Mouse (Mus musculus): ENCODE data around the gene Ciao2a.

DNA sequence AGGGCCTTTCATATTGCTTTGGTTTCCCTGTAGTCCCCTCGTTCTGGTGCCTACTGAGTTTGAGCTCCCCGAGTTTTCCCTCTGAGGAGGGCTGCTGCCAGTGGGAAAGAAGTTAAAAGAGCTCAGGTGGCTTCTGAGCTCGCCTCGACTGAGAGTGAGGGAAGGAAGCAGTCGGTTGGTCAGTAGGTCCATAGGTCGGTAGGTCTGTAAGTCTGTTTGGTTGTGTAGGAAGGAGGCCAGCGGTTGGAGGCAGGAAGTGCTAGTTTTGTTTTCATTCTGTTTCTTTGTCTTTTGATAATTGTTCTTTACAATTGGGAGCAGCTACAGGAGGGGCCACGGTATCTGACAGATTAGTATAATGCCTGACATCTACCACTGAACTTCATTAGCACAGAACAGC lies 16.3 kb upstream of the Ciao2a start:
- no peak for TF ChIP-seq EP300 (IDR thresholded peaks at IDR 0.05)
- no peak for TF ChIP-seq CTCF (IDR thresholded peaks at IDR 0.05)

All from lung, postnatal 0 days (tissue).